Mouse (Mus musculus): Measurements from ENCODE around the gene Iqsec3. TPM values are rescaled to one million over a fixed set of nuclear protein-coding genes. Genes with fewer than 3 reads are reported as not detected.
"Not testable (repeated sequence)": the region's sequence is repeated elsewhere in the genome, so short reads cannot be mapped to it uniquely, and the experiment has no call there.

The Iqsec3 gene
- total RNA-seq, 2 experiments from 2014 or later, result 112 to 118 TPM

DNA sequence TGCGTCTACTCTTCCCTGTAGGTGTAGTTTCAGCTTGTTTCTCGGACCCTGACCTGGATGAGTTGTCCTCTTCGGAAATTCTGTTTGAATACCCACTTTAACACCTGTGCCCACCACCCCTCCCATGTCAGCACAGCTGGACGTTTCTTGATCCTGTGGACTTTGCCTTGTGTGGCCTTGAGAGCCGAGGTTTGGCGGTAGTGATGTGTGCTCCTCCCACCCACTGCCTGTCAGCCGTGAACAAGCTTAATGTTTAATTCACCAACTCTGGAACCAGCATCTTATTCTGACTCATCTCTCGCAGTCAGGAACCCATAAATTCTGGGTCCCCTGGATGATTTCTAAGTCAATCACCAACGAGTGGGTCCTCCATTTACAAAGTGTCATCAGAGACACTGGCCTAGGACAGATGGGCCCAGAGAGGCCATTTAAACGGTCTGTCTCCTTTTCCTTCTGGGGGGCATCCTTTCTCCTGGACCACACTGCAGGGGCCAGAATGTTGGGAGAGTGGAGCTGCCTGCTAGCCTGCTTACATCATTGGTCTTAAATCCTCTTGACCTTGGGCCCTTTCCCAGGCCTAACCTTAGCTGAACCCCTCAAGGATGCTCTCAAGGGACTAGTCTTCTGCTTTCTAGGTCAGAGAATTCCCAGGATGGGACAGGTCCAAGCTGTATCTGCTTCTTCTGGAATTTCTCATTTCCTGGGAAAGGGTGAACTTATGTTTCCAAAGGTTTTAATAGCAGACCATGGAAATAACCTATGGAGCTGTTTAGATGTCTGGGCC is 102.1 kb downstream of the Iqsec3 start:
- DNase-seq (ENCODE audit: low spot score in 2 of 2), result no peak

DNA sequence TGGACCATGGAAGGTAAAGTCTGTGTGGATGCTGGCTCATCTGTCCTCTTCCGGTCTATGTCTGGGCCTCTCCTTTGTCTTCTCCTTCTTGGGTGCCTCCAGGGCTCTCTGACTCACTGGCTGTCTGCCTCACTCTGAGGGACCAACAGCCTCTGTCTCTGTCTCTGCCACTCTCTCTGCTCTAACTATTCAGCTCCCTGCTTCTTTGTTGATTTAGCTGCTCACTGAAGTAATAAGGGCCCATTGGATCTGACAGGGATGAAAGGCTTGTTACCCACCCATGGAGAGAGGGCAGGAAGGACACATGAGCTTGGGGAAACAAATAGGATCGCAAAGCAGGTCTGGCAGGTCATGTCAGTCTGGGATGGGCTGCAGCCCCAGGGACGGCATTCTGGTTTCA is 106.4 kb downstream of the Iqsec3 start:
- no peak for DNase-seq (ENCODE audit: low spot score in 2 of 2)

DNA sequence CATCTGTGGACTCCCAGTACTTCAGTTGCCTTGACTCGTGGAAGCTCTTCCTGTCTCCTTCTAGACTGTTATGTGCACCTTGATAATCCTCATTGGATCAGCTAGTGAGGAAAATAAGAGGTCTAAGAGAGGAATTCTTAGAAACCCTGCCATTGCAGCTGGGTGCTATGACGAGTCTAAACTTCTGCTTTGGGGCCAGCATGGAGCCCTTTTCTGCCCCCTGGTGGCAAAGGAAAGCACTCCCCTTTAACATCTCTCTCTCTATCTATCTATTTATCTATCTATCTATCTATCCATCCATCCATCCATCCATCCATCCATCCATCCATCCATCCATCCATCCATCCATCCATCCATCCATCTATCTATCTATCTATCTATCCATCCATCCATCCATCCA is 106.9 kb downstream of the Iqsec3 start:
- not testable (repeated sequence) for DNase-seq (ENCODE audit: low spot score in 2 of 2)

DNA sequence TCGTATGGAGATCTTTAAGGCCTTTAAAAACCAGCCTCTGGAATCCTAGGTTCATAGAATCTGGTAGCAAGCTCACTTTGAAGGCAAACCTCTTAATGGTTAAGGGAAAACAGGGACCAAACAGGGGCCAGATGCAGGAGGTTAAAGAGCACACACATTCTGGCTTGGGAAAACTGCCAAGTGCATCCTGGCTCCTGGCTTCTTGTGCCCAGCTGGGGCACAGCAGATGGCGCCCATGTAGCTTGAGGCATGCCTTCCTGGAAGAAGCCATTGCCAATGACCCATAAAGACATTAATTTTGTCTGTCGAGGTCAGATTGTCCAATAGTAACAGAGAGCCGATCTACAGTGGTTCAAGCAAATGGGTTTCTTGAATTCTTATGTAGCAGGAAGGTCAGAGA is 109.5 kb downstream of the Iqsec3 start:
- no peak for DNase-seq (ENCODE audit: low spot score in 2 of 2)

GRCm38 (mm10) chr6:121363061-121363460 is 110.4 kb downstream of the Iqsec3 start:
- DNase-seq (ENCODE audit: low spot score in 2 of 2), result no peak

GRCm38 (mm10) chr6:121357232-121357631 is 116.2 kb downstream of the Iqsec3 start:
- no peak for DNase-seq (ENCODE audit: low spot score in 2 of 2)

GRCm38 (mm10) chr6:121356041-121356440 is 117.4 kb downstream of the Iqsec3 start:
- no peak for DNase-seq (ENCODE audit: low spot score in 2 of 2)

- no peak for DNase-seq (ENCODE audit: low spot score in 2 of 2)
These were observed 121.2 kb downstream of the Iqsec3 start for GRCm38 (mm10) chr6:121352276-121352675.

DNA sequence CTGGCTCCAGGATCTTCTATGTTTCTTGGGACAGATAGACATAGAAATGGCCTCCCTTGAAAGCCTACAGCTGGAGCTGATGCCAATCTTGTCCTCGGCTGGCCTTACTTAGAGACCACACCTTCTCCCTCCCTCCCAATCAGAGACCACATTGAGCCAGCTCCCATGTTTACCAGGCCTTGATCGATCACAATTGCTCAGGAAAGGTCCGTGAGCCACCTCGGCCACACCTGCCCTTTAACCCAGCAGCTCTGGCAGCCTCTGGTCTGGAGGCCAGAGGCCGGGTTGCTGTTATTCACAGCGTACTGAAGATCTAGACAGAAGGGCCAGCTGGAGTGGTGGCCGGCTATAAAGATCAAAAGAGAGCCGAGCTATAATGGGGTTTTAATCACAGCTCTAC is 127.0 kb downstream of the Iqsec3 start:
- no peak for DNase-seq (ENCODE audit: low spot score in 2 of 2)

DNA sequence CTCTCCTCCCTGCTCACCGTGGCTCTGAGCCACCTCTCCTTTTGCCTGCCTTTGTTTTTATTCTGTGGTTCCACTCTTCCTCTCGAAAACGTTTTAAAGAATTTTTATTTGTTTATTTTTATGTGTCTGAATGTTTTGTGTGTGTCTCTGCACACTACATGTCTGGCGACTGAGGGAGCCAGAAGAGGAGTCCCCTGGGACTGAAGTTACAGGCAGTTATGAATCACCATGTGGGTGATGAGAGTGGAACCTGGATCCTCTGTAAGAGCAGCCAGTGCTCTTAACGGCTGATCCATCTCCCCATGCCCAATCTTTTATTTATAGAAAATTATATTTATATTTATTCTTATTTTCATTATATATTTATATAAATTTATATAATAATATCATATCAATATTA is 129.1 kb downstream of the Iqsec3 start:
- no peak for DNase-seq (ENCODE audit: low spot score in 2 of 2)

GRCm38 (mm10) chr6:121343771-121344123 is 129.7 kb downstream of the Iqsec3 start:
- DNase-seq (ENCODE audit: low spot score in 2 of 2), result no peak

GRCm38 (mm10) chr6:121343026-121343770 is 130.3 kb downstream of the Iqsec3 start, which contains the start of gene Slc6a12:
Slc6a12 (plus strand) TSS chr6:121343076.
- DNase-seq (ENCODE audit: low spot score in 2 of 2), result no peak

DNA sequence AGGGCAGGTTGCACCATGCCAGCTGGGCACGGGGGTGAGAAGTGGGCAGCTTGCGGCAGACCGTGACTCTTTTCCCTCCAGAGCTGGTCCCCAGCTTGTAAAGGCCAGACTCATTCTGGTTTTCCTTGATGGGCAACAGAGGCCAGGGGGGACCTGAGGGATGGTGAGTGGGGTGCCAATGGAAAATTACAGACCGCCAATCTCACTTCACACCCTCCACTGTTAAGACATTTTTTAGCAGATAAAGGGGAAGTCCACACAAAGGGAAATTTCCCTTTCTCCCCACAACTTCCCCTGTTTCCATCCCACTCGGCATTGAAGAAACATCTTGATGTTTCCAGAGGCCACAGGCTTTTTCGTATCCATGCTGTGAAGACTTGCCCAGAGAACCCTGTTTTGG is 131.8 kb downstream of the Iqsec3 start:
- DNase-seq (ENCODE audit: low spot score in 2 of 2), result no peak

DNA sequence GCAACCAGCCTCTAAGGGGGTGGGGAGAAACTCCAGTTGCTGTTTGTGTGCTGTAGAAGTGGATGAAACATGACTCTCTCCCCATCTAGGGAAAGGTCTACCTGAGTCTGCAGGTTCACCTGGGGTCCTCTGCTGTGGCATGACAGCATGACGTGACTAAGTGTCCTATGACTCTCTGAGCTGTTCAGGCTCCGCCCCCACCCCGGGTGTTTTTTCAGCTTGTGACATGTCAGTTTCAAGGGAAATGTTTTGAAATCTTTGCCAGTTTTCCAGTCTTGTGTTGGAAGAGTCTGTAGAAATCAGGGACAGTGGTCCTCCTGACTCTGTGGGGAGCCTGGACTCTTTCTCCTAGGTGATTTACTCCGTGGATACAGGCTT is 135.0 kb downstream of the Iqsec3 start:
- DNase-seq (ENCODE audit: low spot score in 2 of 2), result no peak

GRCm38 (mm10) chr6:121337770-121338518 is 135.5 kb downstream of the Iqsec3 start:
- DNase-seq (ENCODE audit: low spot score in 2 of 2), result peak; percentile 79 to 89

DNA sequence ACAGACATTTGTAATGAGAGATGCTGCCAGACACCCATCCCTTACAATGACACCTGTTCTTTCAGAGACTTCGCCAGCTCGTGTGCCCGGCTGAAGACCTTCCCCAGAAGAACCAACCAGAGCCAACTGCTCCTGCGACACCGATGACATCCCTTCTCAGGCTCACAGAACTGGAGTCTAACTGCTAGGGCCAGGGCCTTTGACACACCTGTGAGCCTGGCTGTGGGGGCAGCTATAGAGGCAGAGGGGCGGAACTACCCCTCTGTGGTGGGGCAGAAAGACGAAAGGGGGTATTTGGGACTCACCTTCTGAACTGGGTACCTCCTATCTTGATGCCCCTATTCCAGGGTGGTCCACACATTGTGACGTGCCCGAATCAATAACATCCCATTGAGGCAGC is 136.2 kb downstream of the Iqsec3 start:
- no peak for DNase-seq (ENCODE audit: low spot score in 2 of 2)

- no peak for DNase-seq (ENCODE audit: low spot score in 2 of 2)
These were observed 136.9 kb downstream of the Iqsec3 start for GRCm38 (mm10) chr6:121336558-121336957.

- DNase-seq (ENCODE audit: low spot score in 2 of 2), result no peak
These were observed 137.6 kb downstream of the Iqsec3 start for GRCm38 (mm10) chr6:121335841-121336240.

DNA sequence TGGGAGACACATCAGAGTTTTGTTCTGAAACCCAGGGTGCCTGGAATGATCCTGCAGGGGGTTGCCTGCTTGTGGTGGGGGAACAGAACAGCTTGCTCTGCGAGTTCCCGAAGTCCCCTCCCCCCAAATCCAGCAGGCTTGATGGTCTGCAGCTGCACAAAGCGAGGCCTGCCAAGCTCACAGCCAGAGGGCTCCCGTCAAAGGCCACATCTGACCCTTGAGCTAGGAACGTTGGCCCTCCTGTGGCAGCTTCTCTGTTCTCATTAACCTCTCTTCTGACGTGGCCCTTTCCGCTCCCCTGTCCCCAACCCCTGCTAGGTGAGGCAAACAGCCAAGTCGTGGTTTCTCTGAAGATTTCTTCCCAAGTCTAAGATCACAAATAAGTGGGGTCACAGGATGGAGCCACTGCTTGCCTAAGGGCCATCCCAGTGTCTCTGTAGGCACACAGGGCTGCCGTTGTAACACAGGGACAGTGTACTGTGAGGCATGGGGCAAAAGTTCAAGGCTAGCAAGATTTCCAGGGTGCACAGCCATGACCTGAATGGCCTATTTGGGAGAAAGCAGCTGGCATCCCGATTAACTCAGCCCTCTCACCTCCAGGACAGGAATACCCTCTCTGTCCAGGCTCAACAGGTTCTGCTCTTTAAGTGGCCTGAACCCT is 143.5 kb downstream of the Iqsec3 start:
- peak in 1 of 2 experiments; percentile 40 for DNase-seq (ENCODE audit: low spot score in 2 of 2)

- DNase-seq (ENCODE audit: low spot score in 2 of 2), result peak; percentile 59 to 84
These were observed 145.0 kb downstream of the Iqsec3 start for GRCm38 (mm10) chr6:121328417-121328884.

DNA sequence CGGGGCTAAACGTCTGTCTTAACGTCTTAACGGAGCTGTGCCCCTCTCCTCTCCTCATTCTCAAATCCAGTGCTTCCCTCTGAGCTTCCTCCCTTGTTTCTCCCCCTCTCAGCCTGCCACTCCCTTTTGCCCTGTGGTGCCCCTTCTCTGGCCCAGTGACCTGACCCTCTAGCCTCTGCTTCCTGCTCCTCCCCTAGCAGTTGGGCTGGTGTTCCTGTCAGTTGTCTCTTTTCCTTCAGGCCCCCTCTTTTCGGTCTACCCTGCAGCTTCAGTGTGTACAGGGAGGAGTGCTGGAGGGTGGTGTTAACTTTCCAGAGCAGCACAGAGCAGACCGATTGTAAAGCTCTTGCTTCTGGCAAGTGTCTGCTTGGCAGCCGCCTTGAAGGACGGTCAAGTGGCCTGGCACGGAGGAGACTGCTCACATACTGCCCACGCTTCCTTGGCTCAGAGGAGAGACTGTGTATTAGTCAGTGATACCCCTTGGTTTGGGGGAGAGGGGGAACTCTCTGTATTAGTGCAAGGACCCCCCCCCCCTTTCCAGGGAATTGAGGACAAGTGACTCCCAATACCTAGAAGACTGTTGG is 146.9 kb downstream of the Iqsec3 start:
- no peak for DNase-seq (ENCODE audit: low spot score in 2 of 2)
